In the genomic region with DNA sequence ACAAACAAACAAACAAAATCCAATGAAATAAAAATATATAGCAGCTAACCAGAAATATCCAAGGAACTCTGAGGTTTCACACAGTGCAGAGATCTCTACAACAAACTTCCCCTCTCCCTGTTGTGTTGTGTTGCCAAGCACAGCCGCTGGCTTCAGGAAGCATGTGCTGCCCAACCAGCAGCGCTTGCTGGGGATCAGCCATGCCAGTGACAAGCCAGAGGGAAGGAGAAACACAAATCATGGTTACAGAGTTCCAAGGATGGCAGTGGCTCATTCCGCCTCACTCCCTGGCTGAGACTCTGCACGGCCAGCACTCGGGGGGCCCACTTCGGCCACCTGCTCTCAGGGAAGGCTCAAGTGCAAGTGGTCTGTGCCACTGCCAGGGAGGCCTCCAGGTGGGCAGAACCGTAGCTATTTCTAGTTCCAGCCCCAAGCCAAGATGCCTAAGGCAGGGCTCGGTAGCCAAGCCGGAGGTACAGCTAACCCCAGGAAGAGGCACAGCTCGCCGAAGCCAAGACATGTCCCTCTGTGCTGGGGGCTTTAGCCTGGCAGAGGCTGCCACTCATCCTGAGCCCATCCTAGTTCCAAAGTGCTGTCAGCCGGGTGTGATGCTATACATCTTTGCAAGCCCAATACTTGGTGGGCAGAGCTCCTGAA, we compare ENCODE assay signal across 9 mouse cellular contexts. TPM values are rescaled to one million over a fixed set of nuclear protein-coding genes. Genes with fewer than 3 reads are reported as not detected.
A peak's percentile ranks its signal among the peaks of the same experiment; 100 is the strongest.
DNase-seq lines count a peak whose midpoint lies in the region; ATAC-seq lines count a peak whose summit lies in the region.
"Had no signal": no experiment of that assay in that cellular context is flagged by ENCODE, and none has a peak within 500 bp of the region (broad histone marks: within the 10 kb centered on the region; RNA-seq: fewer than 3 reads in every experiment).

No protein-coding gene starts in this region.

- H3K27ac ChIP-seq in heart, embryonic 12.5 days (ENCODE audit: poor library complexity, severe bottlenecking) = peak overlapping the region; percentile 15; the same call in 1 of the 2 replicates
- H3K27ac ChIP-seq in brown adipose tissue, adult 24 weeks (replicated peaks; ENCODE audit: low read depth, low read length) = peak overlapping the region; percentile 77

- H3K27me3 ChIP-seq in heart, embryonic 12.5 days (replicated peaks) = no peaks in the 10 kb centered on the region

- intact Hi-C loops in heart, postnatal 25 days (cut with DNase I) = no loop called here
- intact Hi-C loops in left cerebral cortex, postnatal 4 days (cut with DNase I) = no loop called here

- H3K4me2 ChIP-seq in heart, embryonic 12.5 days = no peak overlapping the region

- no peak for DNase-seq in heart, postnatal 25 days (ENCODE audit: low spot score)
- peak; percentile 47 for DNase-seq in left cerebral cortex, postnatal 4 days
- DNase-seq in left cerebral cortex, adult 9 months (ENCODE audit: low spot score in 2 of 2) = no peak
- peak; percentile 85 to 87 for DNase-seq in cerebellum, postnatal 25 days
- no peak for DNase-seq in lung, postnatal 14 days
- DNase-seq in embryo, embryonic 10.5 days (ENCODE audit: low spot score) = no peak
- DNase-seq: lung, postnatal 36 days had no signal

- H3K36me3 ChIP-seq in heart, embryonic 12.5 days = peaks cover 4% of the 10 kb centered on the region; the same call in 1 of the 2 replicates

- WGBS in heart, embryonic 12.5 days = 80% methylated on average over 12 of the region's 12 CpGs

- H3K9ac ChIP-seq in heart, embryonic 12.5 days = no peak overlapping the region

- ATAC-seq in heart, embryonic 12.5 days (ENCODE audit: insufficient number of reproducible peaks, low FRiP score) = no peak

- H3K4me3 ChIP-seq in heart, embryonic 12.5 days = no peak overlapping the region
- H3K4me3 ChIP-seq in brown adipose tissue, adult 24 weeks (ENCODE audit: insufficient read depth, low read depth, low read length) = peak overlapping the region; percentile 3

- no peaks in the 10 kb centered on the region for H3K9me3 ChIP-seq in heart, embryonic 12.5 days (replicated peaks)

- H3K4me1 ChIP-seq in heart, embryonic 12.5 days (replicated peaks) = peaks cover 97% of the 10 kb centered on the region
- peaks cover 65% of the 10 kb centered on the region for H3K4me1 ChIP-seq in brown adipose tissue, adult 24 weeks (ENCODE audit: control insufficient read depth, insufficient read depth, insufficient read length, low read length)

RNA-seq across cellular contexts. Expression of gene Sh3bp5, which starts 29.6 kb away (rescaled TPM):
- 29.9 and 30.2 TPM in 2 replicates for polyA plus RNA-seq in heart, embryonic 12.5 days (2016; fragmentation: Nextera tagmentation; extraction: Ambion mirVana)
- 10 to 100 TPM; 41.0 to 58.1 TPM for total RNA-seq in heart, postnatal 25 days (2021)
- total RNA-seq in left cerebral cortex, postnatal 4 days (2021) = 100 to 1,000 TPM; 140 to 147 TPM
- 65.9 and 67.5 TPM in 2 replicates for polyA plus RNA-seq in brown adipose tissue, adult 24 weeks (2012; ENCODE audit: insufficient read depth, insufficient read length, missing spikeins)

Comparison
In these comparisons a context has a peak if more than half of its experiments do, and no peak if none do; other contexts are left out.
1. DNase-seq: peak in left cerebral cortex, postnatal 4 days (single experiment) and cerebellum, postnatal 25 days (2 of 2); none in heart, postnatal 25 days (single experiment), left cerebral cortex, adult 9 months (0 of 2), lung, postnatal 14 days (single experiment) and embryo, embryonic 10.5 days (single experiment).